Mouse (Mus musculus): ENCODE measurements around the gene Cyp1a2. TPM values are rescaled to one million over a fixed set of nuclear protein-coding genes. Genes with fewer than 3 reads are reported as not detected.
A peak's percentile ranks its signal among the peaks of the same experiment; 100 is the strongest.

Gene Cyp1a2
- polyA plus RNA-seq, 1 experiment from 2014 or later, result not detected

DNA sequence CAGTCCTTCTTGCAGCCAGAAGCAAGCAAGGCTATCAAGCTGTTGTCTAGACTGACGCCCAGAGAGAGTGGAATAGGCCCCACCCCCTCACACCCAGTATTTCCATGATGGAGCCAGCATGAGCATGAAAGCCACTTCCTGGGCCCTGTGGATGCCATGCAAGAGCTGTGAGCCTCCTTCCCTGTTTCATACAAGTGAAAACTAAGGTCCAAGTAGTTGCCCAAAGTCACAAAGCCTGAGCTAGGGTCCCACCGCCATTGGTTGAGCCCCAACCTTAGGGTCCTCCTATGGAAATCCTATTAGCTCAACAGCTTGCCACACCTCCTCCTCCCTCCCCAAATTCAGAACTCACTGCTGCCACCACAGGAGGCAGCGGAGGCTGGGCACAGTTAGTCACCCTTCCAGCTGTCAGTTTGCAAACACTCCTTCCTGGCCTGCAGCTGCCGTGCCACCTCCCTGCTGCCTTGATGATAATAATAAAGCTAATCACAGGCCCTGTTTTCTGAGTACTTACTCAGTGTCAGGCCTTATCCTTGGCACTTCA is 50.0 kb downstream of the Cyp1a2 start:
- no peak for ATAC-seq (ENCODE audit: low FRiP score, low read depth)
- Histone ChIP-seq H3K4me3 (no peak overlapping the region), H3K36me3 (peaks cover 43% of the 10 kb centered on the region), H3K27ac (replicated peaks) (no peak overlapping the region), H3K4me1 (peaks cover 23% of the 10 kb centered on the region), H3K27me3 (no peaks in the 10 kb centered on the region), H3K9me3 (no peaks in the 10 kb centered on the region), H3K4me2 (replicated peaks) (no peak overlapping the region), H3K9ac (replicated peaks) (no peak overlapping the region)
- 45% methylated on average over 4 of the region's 4 CpGs for WGBS

DNA sequence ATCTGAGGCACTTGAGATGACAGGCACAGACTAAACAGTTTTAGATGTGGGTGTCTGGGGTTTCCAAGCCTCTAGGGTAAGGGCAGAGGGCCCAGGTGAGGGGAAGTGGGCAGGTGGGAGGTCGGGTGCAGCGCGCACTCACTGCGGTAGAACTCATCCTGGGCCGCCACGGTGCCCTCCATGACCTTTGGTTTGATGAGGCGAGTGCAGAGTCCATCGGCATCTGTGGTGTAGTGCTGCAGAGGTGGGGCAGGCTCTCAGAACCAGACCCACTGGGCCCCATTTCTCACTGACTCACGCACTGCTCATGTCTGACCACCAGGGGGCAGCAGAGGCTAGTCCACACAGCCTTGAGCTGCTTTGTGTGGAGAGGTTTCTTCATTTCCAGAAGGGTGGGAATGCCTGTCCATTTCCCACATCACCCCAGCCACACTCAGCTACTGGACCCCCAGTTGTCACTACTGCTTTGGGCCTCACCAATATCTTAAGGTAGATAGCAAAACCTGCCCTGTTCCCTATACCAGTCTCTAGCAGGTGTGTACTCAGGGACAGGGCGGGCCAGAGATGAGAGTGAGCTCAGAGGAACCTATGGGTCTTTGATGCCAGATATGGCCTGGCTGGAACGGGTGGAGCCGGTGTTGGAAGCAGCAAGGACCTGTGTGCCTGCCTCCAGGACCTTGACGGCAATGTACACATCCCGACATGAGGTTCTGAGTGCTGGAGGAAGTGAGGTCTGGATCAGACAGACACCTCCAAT is 54.2 kb downstream of the Cyp1a2 start:
- Histone ChIP-seq H3K27ac (replicated peaks) (peak overlapping the region; percentile 50), H3K36me3 (peaks cover 82% of the 10 kb centered on the region), H3K4me2 (replicated peaks) (no peak overlapping the region), H3K27me3 (no peaks in the 10 kb centered on the region), H3K4me3 (no peak overlapping the region), H3K9ac (replicated peaks) (no peak overlapping the region), H3K4me1 (peaks cover 8% of the 10 kb centered on the region), H3K9me3 (no peaks in the 10 kb centered on the region)
- WGBS, result 66% methylated on average over 14 of the region's 14 CpGs
- peak; percentile 68 for ATAC-seq (ENCODE audit: low FRiP score, low read depth)

DNA sequence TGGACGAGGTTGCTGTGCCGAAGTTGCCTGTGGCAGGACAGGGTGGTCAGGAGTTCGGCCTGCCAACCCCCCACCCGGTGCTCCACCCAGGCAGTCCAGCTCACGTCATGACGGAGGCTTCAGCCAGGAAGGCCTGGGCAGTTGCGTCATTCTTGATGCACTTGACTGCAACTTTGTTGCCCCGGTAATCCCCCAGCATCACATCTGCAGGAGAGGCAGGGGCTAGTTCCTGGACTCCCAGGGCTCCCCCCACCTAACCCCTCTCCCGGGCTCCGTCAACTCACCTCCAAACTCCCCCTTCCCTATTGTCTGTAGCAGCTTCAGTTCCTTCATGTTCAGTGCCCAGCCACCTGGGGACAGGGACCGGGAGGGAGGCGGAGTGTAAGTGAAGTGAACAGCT is 54.8 kb downstream of the Cyp1a2 start:
- H3K4me2 ChIP-seq (replicated peaks), result no peak overlapping the region
- 90% methylated on average over 12 of the region's 12 CpGs for WGBS
- 0 out of 2 replicates have a peak, but pooled peaks have one; percentile 2 for ATAC-seq (ENCODE audit: low FRiP score, low read depth)
- no peak overlapping the region for H3K9ac ChIP-seq (replicated peaks)
- 0 out of 2 replicates have a peak, but pooled peaks cover 4% of the 10 kb centered on the region for H3K4me1 ChIP-seq
- no peaks in the 10 kb centered on the region for H3K9me3 ChIP-seq
- H3K27ac ChIP-seq (replicated peaks), result no peak overlapping the region
- no peaks in the 10 kb centered on the region for H3K27me3 ChIP-seq
- H3K36me3 ChIP-seq, result peaks cover 84% of the 10 kb centered on the region
- no peak overlapping the region for H3K4me3 ChIP-seq

DNA sequence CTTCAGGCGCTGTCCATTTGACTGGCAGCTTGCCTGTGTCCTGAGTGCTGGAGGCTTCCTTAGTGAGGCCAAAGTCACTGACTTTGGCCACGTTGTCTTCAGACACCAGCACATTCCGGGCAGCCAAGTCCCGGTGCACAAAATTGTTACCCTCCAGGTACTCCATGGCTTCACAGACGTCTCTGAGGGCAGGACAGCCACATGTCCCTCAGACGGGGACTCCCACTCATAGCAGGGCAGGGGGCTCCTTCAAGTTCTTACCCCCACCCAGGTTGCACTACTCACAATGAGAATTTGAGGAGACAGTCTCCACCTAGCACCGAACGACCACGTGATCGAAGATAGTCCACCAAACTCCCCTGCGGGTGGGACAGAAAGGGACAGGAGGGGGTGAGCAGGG is 55.6 kb downstream of the Cyp1a2 start:
- Histone ChIP-seq H3K27me3 (no peaks in the 10 kb centered on the region), H3K36me3 (peaks cover 84% of the 10 kb centered on the region)

DNA sequence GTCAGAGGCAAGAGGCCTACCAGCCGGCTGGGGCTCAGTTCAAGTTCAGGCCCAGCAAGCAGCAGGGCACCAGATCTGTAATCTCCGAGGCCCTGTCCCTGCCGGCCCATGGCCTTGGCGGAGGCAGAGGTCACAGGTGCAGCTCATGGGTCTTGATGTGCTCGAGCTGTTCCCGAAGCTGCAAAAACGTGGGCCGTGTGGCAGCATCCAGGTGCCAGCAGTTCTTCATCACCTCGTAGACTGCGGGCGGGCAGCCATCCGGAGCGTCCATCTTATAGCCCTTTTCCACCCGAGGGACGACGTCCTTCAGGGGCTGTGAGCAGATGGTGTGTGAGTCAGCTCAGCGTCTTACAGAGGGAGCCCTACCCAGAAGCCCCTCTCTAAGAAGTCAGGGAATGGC is 56.3 kb downstream of the Cyp1a2 start:
- WGBS, result 93% methylated on average over 17 of the region's 17 CpGs
- ATAC-seq (ENCODE audit: low FRiP score, low read depth), result no peak
- Histone ChIP-seq H3K9me3 (no peaks in the 10 kb centered on the region), H3K27ac (replicated peaks) (no peak overlapping the region), H3K9ac (replicated peaks) (no peak overlapping the region), H3K27me3 (no peaks in the 10 kb centered on the region), H3K36me3 (peaks cover 77% of the 10 kb centered on the region), H3K4me1 (no peaks in the 10 kb centered on the region), H3K4me3 (no peak overlapping the region), H3K4me2 (replicated peaks) (no peak overlapping the region)

More for the DNA sequence above, 55.6 kb downstream of the Cyp1a2 start:
- Histone ChIP-seq H3K4me2 (replicated peaks) (no peak overlapping the region), H3K4me3 (no peak overlapping the region), H3K9me3 (no peaks in the 10 kb centered on the region), H3K27ac (replicated peaks) (no peak overlapping the region), H3K4me1 (no peaks in the 10 kb centered on the region), H3K9ac (replicated peaks) (no peak overlapping the region)
- ATAC-seq (ENCODE audit: low FRiP score, low read depth), result no peak
- WGBS, result 91% methylated on average over 11 of the region's 11 CpGs

Other genes starting within 250 kb of the Cyp1a2 start
- 21.9 and 23.3 TPM in 2 replicates for gene Ppcdc, start 243.6 kb downstream of the Cyp1a2 start, polyA plus RNA-seq (2016; fragmentation: Nextera tagmentation; extraction: Ambion mirVana)
- gene Scamp5, start 215.6 kb downstream of the Cyp1a2 start, polyA plus RNA-seq (2016; fragmentation: Nextera tagmentation; extraction: Ambion mirVana), result 48.6 and 49.8 TPM in 2 replicates
- 13.8 and 17.0 TPM in 2 replicates for gene Rpp25, start 179.7 kb downstream of the Cyp1a2 start, polyA plus RNA-seq (2016; fragmentation: Nextera tagmentation; extraction: Ambion mirVana)
- 705 and 706 TPM in 2 replicates for gene Cox5a, start 162.4 kb downstream of the Cyp1a2 start, polyA plus RNA-seq (2016; fragmentation: Nextera tagmentation; extraction: Ambion mirVana)
- gene Fam219b, start 146.2 kb downstream of the Cyp1a2 start, polyA plus RNA-seq (2016; fragmentation: Nextera tagmentation; extraction: Ambion mirVana), result 21.0 TPM in 2 replicates
- gene Mpi, start 130.9 kb downstream of the Cyp1a2 start, polyA plus RNA-seq (2016; fragmentation: Nextera tagmentation; extraction: Ambion mirVana), result 65.7 and 67.3 TPM in 2 replicates
- gene Scamp2, start 122.8 kb downstream of the Cyp1a2 start, polyA plus RNA-seq (2016; fragmentation: Nextera tagmentation; extraction: Ambion mirVana), result 57.6 and 62.6 TPM in 2 replicates
- gene Ulk3, start 94.3 kb downstream of the Cyp1a2 start, polyA plus RNA-seq (2016; fragmentation: Nextera tagmentation; extraction: Ambion mirVana), result 21.6 and 22.9 TPM in 2 replicates
- gene Cplx3, start 77.4 kb downstream of the Cyp1a2 start, polyA plus RNA-seq (2016; fragmentation: Nextera tagmentation; extraction: Ambion mirVana), result 3.7 and 4.8 TPM in 2 replicates
- gene Lman1l, start 62.9 kb downstream of the Cyp1a2 start, polyA plus RNA-seq (2016; fragmentation: Nextera tagmentation; extraction: Ambion mirVana), result 0.10 TPM in 1 of 2 replicates, not detected in the other
- 35.3 and 40.0 TPM in 2 replicates for gene Csk, start 30.1 kb downstream of the Cyp1a2 start, polyA plus RNA-seq (2016; fragmentation: Nextera tagmentation; extraction: Ambion mirVana)
- not detected in 2 replicates for gene Cyp1a1, start 4.2 kb upstream of the Cyp1a2 start, polyA plus RNA-seq (2016; fragmentation: Nextera tagmentation; extraction: Ambion mirVana)
- 40.9 and 41.1 TPM in 2 replicates for gene Edc3, start 24.8 kb upstream of the Cyp1a2 start, polyA plus RNA-seq (2016; fragmentation: Nextera tagmentation; extraction: Ambion mirVana)
- 90.0 and 94.7 TPM in 2 replicates for gene Clk3, start 82.2 kb upstream of the Cyp1a2 start, polyA plus RNA-seq (2016; fragmentation: Nextera tagmentation; extraction: Ambion mirVana)
- gene Arid3b, start 153.1 kb upstream of the Cyp1a2 start, polyA plus RNA-seq (2016; fragmentation: Nextera tagmentation; extraction: Ambion mirVana), result 23.1 and 28.1 TPM in 2 replicates
- 135 and 144 TPM in 2 replicates for gene Ubl7, start 227.3 kb upstream of the Cyp1a2 start, polyA plus RNA-seq (2016; fragmentation: Nextera tagmentation; extraction: Ambion mirVana)

All from midbrain, embryonic 12.5 days (tissue).